Mouse (Mus musculus): ENCODE data around the gene Gm38392.

- no peak for TF ChIP-seq POLR2A (IDR thresholded peaks at IDR 0.05; ENCODE audit: low read depth, low read length)
- no peak for TF ChIP-seq CTCF (IDR thresholded peaks at IDR 0.05; ENCODE audit: borderline replicate concordance, insufficient read depth, low read length)
These were observed 54.0 kb downstream of the Gm38392 start for GRCm38 (mm10) chr3:88232851-88233649.
